Mouse (Mus musculus) embryo, embryonic 10 days (tissue): ENCODE results near the gene Tnfsf8.

Experiments
- DNase-seq: peaks from one replicate; pipeline ENCODE4 v3.0.0-alpha.2; 2015; ENCODE audit warnings: low spot score

Gene Tnfsf8

GRCm38 (mm10) chr4:63860688-63861540 is at the start of gene Tnfsf8:
Gene Tnfsf8 (minus strand): TSS chr4:63861347.
- DNase-seq = no peak

- no peak for DNase-seq
These were observed 47.4 kb upstream of the Tnfsf8 start for GRCm38 (mm10) chr4:63908511-63908910.

- DNase-seq = no peak
These were observed 46.3 kb upstream of the Tnfsf8 start for GRCm38 (mm10) chr4:63907473-63907872.

- DNase-seq = no peak
These were observed 44.9 kb upstream of the Tnfsf8 start for GRCm38 (mm10) chr4:63906050-63906449.

GRCm38 (mm10) chr4:63899081-63899523 is 38.0 kb upstream of the Tnfsf8 start:
- DNase-seq = no peak

- DNase-seq = no peak
These were observed 36.0 kb upstream of the Tnfsf8 start for GRCm38 (mm10) chr4:63897152-63897551.

- DNase-seq = no peak
These were observed 25.0 kb upstream of the Tnfsf8 start for GRCm38 (mm10) chr4:63886156-63886555.

GRCm38 (mm10) chr4:63876720-63877119 is 15.6 kb upstream of the Tnfsf8 start:
- DNase-seq = no peak

- DNase-seq = no peak
These were observed 14.3 kb upstream of the Tnfsf8 start for GRCm38 (mm10) chr4:63875480-63875879.

GRCm38 (mm10) chr4:63870678-63871077 is 9.5 kb upstream of the Tnfsf8 start:
- DNase-seq = no peak

- no peak for DNase-seq
These were observed 7.6 kb upstream of the Tnfsf8 start for GRCm38 (mm10) chr4:63868770-63869169.

- DNase-seq = no peak
These were observed 1.8 kb upstream of the Tnfsf8 start for GRCm38 (mm10) chr4:63862953-63863352.

- DNase-seq = peak; percentile 5
These were observed 1.0 kb upstream of the Tnfsf8 start for GRCm38 (mm10) chr4:63862092-63862697.

GRCm38 (mm10) chr4:63860236-63860635 is 911 bp downstream of the Tnfsf8 start:
- DNase-seq = no peak

GRCm38 (mm10) chr4:63859785-63860203 is 1.4 kb downstream of the Tnfsf8 start:
- DNase-seq = no peak

GRCm38 (mm10) chr4:63858646-63859224 is 2.4 kb downstream of the Tnfsf8 start:
- no peak for DNase-seq

GRCm38 (mm10) chr4:63856764-63857163 is 4.4 kb downstream of the Tnfsf8 start:
- DNase-seq = no peak

- DNase-seq = no peak
These were observed 7.3 kb downstream of the Tnfsf8 start for GRCm38 (mm10) chr4:63853782-63854386.

GRCm38 (mm10) chr4:63850082-63850481 is 11.1 kb downstream of the Tnfsf8 start:
- no peak for DNase-seq

- no peak for DNase-seq
These were observed 14.1 kb downstream of the Tnfsf8 start for GRCm38 (mm10) chr4:63846881-63847597.

- DNase-seq = no peak
These were observed 15.4 kb downstream of the Tnfsf8 start for GRCm38 (mm10) chr4:63845760-63846159.

- DNase-seq = peak; percentile 65
These were observed 17.2 kb downstream of the Tnfsf8 start for GRCm38 (mm10) chr4:63843924-63844323.
